Mouse (Mus musculus): ENCODE measurements at regions not wholly inside any gene's neighbourhood (a gene's known extent, or its start where the extent isn't known, plus 50 kb on each side); places are given as distances from the start of the nearest gene placed in this dataset.

- TF ChIP-seq EP300 (IDR thresholded peaks at IDR 0.05; ENCODE audit: low read depth), result no peak
- TF ChIP-seq CTCF (IDR thresholded peaks at IDR 0.05; ENCODE audit: low read depth), result no peak
These were observed 128.6 kb downstream of the Map3k7 start for GRCm38 (mm10) chr4:32092320-32093041.

Measured in heart, postnatal 0 days (tissue).